Comparison of ENCODE assay signal across 8 mouse cellular contexts in the genomic region with DNA sequence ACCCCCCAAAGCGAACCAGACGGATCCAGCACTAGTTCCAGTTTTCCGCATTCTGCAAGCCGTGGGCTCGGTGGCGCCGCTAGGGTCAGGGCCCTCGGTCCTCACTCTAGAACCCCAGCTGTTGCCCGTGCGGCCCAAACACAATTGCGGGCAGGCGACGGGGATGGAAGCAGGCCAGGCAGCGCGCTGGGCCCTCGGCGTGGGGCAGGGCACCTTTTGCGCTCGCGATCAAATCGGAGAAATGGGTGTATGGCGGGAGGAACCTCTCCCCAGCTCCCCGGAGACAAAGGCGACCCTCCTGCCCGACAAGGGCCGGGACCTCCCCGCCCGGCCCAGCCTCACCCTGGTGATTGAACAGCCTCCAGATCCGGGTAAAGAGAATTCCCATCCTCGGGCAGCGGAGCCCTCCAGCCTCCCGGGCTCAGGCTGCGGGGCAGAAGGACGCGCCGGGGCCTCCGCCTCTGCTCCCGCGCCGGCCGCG. TPM values are rescaled to one million over a fixed set of nuclear protein-coding genes. Genes with fewer than 3 reads are reported as not detected.
A peak's percentile ranks its signal among the peaks of the same experiment; 100 is the strongest.
DNase-seq lines count a peak whose midpoint lies in the region; ATAC-seq and TF ChIP-seq lines count a peak whose summit lies in the region.

No protein-coding gene starts in this region.

- ATAC-seq in embryonic facial prominence, embryonic 14.5 days (ENCODE audit: low read depth), result peak; percentile 79
- ATAC-seq in hindbrain, embryonic 12.5 days (ENCODE audit: low FRiP score), result peak; percentile 90
- ATAC-seq in liver, embryonic 13.5 days (ENCODE audit: low read depth), result peak; percentile 62

- H3K4me1 ChIP-seq in ES-E14 (ENCODE audit: control insufficient read depth in 2 of 2, insufficient read depth in 2 of 2, low read length in 2 of 2, poor library complexity in 1 of 2), result peaks cover 3 to 7% of the 10 kb centered on the region in 2 experiments; a peak in 3 of 4 replicates
- H3K4me1 ChIP-seq in embryonic facial prominence, embryonic 14.5 days (ENCODE audit: control insufficient read depth, insufficient read depth, low read length), result peaks cover 24% of the 10 kb centered on the region
- peaks cover 27% of the 10 kb centered on the region for H3K4me1 ChIP-seq in hindbrain, embryonic 12.5 days
- peaks cover 57% of the 10 kb centered on the region for H3K4me1 ChIP-seq in liver, embryonic 13.5 days (replicated peaks)

- H3K9ac ChIP-seq in ES-E14 (ENCODE audit: insufficient read depth, low read depth, low read length, poor library complexity, severe bottlenecking), result peak overlapping the region; percentile 83
- peak overlapping the region; percentile 96 for H3K9ac ChIP-seq in embryonic facial prominence, embryonic 14.5 days (ENCODE audit: low read depth, low read length)
- peak overlapping the region; percentile 96 for H3K9ac ChIP-seq in hindbrain, embryonic 12.5 days
- peak overlapping the region; percentile 95 for H3K9ac ChIP-seq in liver, embryonic 13.5 days

- peak overlapping the region; percentile 73 for H3K4me2 ChIP-seq in embryonic facial prominence, embryonic 14.5 days (ENCODE audit: low read depth, low read length)
- peak overlapping the region; percentile 70 for H3K4me2 ChIP-seq in hindbrain, embryonic 12.5 days (replicated peaks)
- peak overlapping the region; percentile 75 for H3K4me2 ChIP-seq in liver, embryonic 13.5 days
- H3K4me2 ChIP-seq in myocyte (ENCODE audit: low read depth), result no peak overlapping the region

- DNase-seq in gastrocnemius, postnatal 10 days, result peak; percentile 64
- no peak for DNase-seq in gastrocnemius, adult 18-20 months (ENCODE audit: low spot score)
- no peak for DNase-seq in ES-E14 (ENCODE audit: low read depth, low spot score)
- peak; percentile 23 for DNase-seq in embryonic facial prominence, embryonic 14.5 days (ENCODE audit: low spot score)
- peak; percentile 50 for DNase-seq in liver, embryonic 13.5 days
- DNase-seq in natural killer cell, adult 2 months (ENCODE audit: low spot score in 2 of 2), result no peak

- H3ac ChIP-seq in myocyte (ENCODE audit: control insufficient read depth, insufficient read length), result peak overlapping the region; percentile 94

- H3K36me3 ChIP-seq in ES-E14 (ENCODE audit: control insufficient read depth, insufficient read depth, low read length, poor library complexity, severe bottlenecking) (no peaks in the 10 kb centered on the region), myocyte (ENCODE audit: control insufficient read depth, insufficient read depth) (no peaks in the 10 kb centered on the region)
- no peaks in the 10 kb centered on the region for H3K36me3 ChIP-seq in embryonic facial prominence, embryonic 14.5 days (ENCODE audit: control insufficient read depth, insufficient read depth, low read length)
- H3K36me3 ChIP-seq in hindbrain, embryonic 12.5 days, result no peaks in the 10 kb centered on the region
- H3K36me3 ChIP-seq in liver, embryonic 13.5 days, result no peaks in the 10 kb centered on the region

- H3K4me3 ChIP-seq in ES-E14 (ENCODE audit: insufficient read depth in 1 of 2, low read depth in 1 of 2, low read length in 2 of 2, poor library complexity in 1 of 2, severe bottlenecking in 1 of 2) (peak overlapping the region; percentile 73 to 95), myocyte (peak overlapping the region; percentile 59)
- peak overlapping the region; percentile 97 for H3K4me3 ChIP-seq in embryonic facial prominence, embryonic 14.5 days (ENCODE audit: low read depth, low read length)
- H3K4me3 ChIP-seq in hindbrain, embryonic 12.5 days, result peak overlapping the region; percentile 98
- H3K4me3 ChIP-seq in liver, embryonic 13.5 days (replicated peaks), result peak overlapping the region; percentile 96

- in situ Hi-C loops in ES-E14 (cut with MboI; ENCODE audit: low sequenced_read_pairs in 2 of 2, unreplicated experiment in 2 of 2), result no loop called here

- WGBS in embryonic facial prominence, embryonic 14.5 days, result under 1% methylated on average over 24 of the region's 42 CpGs
- WGBS in hindbrain, embryonic 12.5 days, result under 1% methylated on average over 42 of the region's 42 CpGs
- under 1% methylated on average over 35 of the region's 42 CpGs for WGBS in liver, embryonic 13.5 days (ENCODE audit: insufficient replicate concordance)

- no peaks in the 10 kb centered on the region for H3K9me3 ChIP-seq in ES-E14 (ENCODE audit: control insufficient read depth, insufficient read depth, low read depth, low read length)
- H3K9me3 ChIP-seq in embryonic facial prominence, embryonic 14.5 days (ENCODE audit: control insufficient read depth, low read length), result no peaks in the 10 kb centered on the region
- H3K9me3 ChIP-seq in hindbrain, embryonic 12.5 days (replicated peaks), result no peaks in the 10 kb centered on the region
- no peaks in the 10 kb centered on the region for H3K9me3 ChIP-seq in liver, embryonic 13.5 days (replicated peaks)

- H3K27ac ChIP-seq in ES-E14 (ENCODE audit: insufficient read depth, low read depth, low read length, poor library complexity, severe bottlenecking), result peak overlapping the region; percentile 19
- H3K27ac ChIP-seq in embryonic facial prominence, embryonic 14.5 days (replicated peaks; ENCODE audit: low read depth, low read length), result peak overlapping the region; percentile 91
- H3K27ac ChIP-seq in hindbrain, embryonic 12.5 days, result peak overlapping the region; percentile 88
- H3K27ac ChIP-seq in liver, embryonic 13.5 days, result peak overlapping the region; percentile 93

- no peak for TF ChIP-seq POLR2A in myocyte (IDR thresholded peaks at IDR 0.05; ENCODE audit: insufficient read length, low read depth)

- H3K79me2 ChIP-seq in myocyte (ENCODE audit: control insufficient read depth, insufficient read depth), result peaks cover 51% of the 10 kb centered on the region

- no peaks in the 10 kb centered on the region for H3K27me3 ChIP-seq in embryonic facial prominence, embryonic 14.5 days (replicated peaks; ENCODE audit: control insufficient read depth, insufficient read depth, low read length)
- no peaks in the 10 kb centered on the region for H3K27me3 ChIP-seq in hindbrain, embryonic 12.5 days
- H3K27me3 ChIP-seq in liver, embryonic 13.5 days, result no peaks in the 10 kb centered on the region
- H3K27me3 ChIP-seq in myocyte (ENCODE audit: control insufficient read depth, insufficient read depth, insufficient read length), result no peaks in the 10 kb centered on the region

TF ChIP-seq in ES-E14, 5 proteins besides CTCF, POLR2A, EP300 and RAD21:
- TF ChIP-seq HCFC1 (IDR thresholded peaks at IDR 0.05; ENCODE audit: borderline replicate concordance, insufficient read depth, low read length) (peak; percentile 22; the same call in 1 of the 2 replicates), MAFK (IDR thresholded peaks at IDR 0.05; ENCODE audit: insufficient read depth, low read depth, low read length) (no peak)

TF ChIP-seq in myocyte, 11 proteins besides CTCF, POLR2A, EP300 and RAD21:
- TF ChIP-seq MYOG (IDR thresholded peaks at IDR 0.05; ENCODE audit: control insufficient read depth in 1 of 3, insufficient read depth in 1 of 3, insufficient read length in 2 of 3, low read depth in 2 of 3) (peak in 2 of 3 experiments; percentile 85 to 87), SRF (IDR thresholded peaks at IDR 0.05; ENCODE audit: control insufficient read depth, insufficient read length, low read depth) (no peak), MYOD1 (IDR thresholded peaks at IDR 0.05; ENCODE audit: control insufficient read depth in 1 of 3, insufficient read length in 2 of 3, low read depth in 2 of 3) (peak in 2 of 3 experiments; percentile 54 to 63)

RNA-seq across cellular contexts. Expression of a gene that starts 0.4 kb away (rescaled TPM):
- total RNA-seq in gastrocnemius, postnatal 10 days (2021), result 10 to 100 TPM; 36.5 to 39.7 TPM
- total RNA-seq in gastrocnemius, adult 18-20 months (2021), result 10 to 100 TPM; 31.5 to 32.0 TPM
- 22.6 and 24.1 TPM in 2 replicates for total RNA-seq in ES-E14 (2012; rRNA removed)
- polyA plus RNA-seq in embryonic facial prominence, embryonic 14.5 days (2014; fragmentation: Nextera tagmentation; extraction: Ambion mirVana), result 66.8 and 71.4 TPM in 2 replicates
- polyA plus RNA-seq in hindbrain, embryonic 12.5 days (2016; fragmentation: Nextera tagmentation; extraction: Ambion mirVana), result 65.9 and 69.2 TPM in 2 replicates
- polyA plus RNA-seq in liver, embryonic 13.5 days (2015; fragmentation: Nextera tagmentation; extraction: Ambion mirVana), result 26.1 and 34.8 TPM in 2 replicates
- 14.6 TPM for polyA plus RNA-seq in myocyte (2012; fragmentation: generic; extraction: Trizol)

RNA-seq across cellular contexts. Expression of a gene that starts 46.0 kb away (rescaled TPM):
- total RNA-seq in gastrocnemius, postnatal 10 days (2021), result 1,000 to 10,000 TPM; 3,675 to 3,755 TPM
- 1,000 to 10,000 TPM; 5,308 to 5,533 TPM for total RNA-seq in gastrocnemius, adult 18-20 months (2021)
- total RNA-seq in ES-E14 (2012; rRNA removed), result 5.1 and 5.3 TPM in 2 replicates
- polyA plus RNA-seq in embryonic facial prominence, embryonic 14.5 days (2014; fragmentation: Nextera tagmentation; extraction: Ambion mirVana), result 212 and 249 TPM in 2 replicates
- 3.3 and 19.7 TPM in 2 replicates for polyA plus RNA-seq in hindbrain, embryonic 12.5 days (2016; fragmentation: Nextera tagmentation; extraction: Ambion mirVana)
- 1.6 and 2.6 TPM in 2 replicates for polyA plus RNA-seq in liver, embryonic 13.5 days (2015; fragmentation: Nextera tagmentation; extraction: Ambion mirVana)
- polyA plus RNA-seq in myocyte (2012; fragmentation: generic; extraction: Trizol), result 60.8 TPM

Comparison
In these comparisons a context has a peak if more than half of its experiments do, and no peak if none do; other contexts are left out.
1. DNase-seq: peak in gastrocnemius, postnatal 10 days (single experiment), embryonic facial prominence, embryonic 14.5 days (single experiment) and liver, embryonic 13.5 days (single experiment); none in gastrocnemius, adult 18-20 months (single experiment), ES-E14 (single experiment) and natural killer cell, adult 2 months (0 of 2).
2. H3K27ac ChIP-seq: peak in every context shown above with its lines; median percentile 93 in liver, embryonic 13.5 days; 91 in embryonic facial prominence, embryonic 14.5 days; 88 in hindbrain, embryonic 12.5 days; 19 in ES-E14.
3. Peak in every context shown above with its lines, with median percentiles within 50 percentile points of each other: H3K4me3 ChIP-seq, H3K9ac ChIP-seq and ATAC-seq.